Mouse (Mus musculus): ENCODE measurements around the gene Rph3al.

Rph3al gene

DNA sequence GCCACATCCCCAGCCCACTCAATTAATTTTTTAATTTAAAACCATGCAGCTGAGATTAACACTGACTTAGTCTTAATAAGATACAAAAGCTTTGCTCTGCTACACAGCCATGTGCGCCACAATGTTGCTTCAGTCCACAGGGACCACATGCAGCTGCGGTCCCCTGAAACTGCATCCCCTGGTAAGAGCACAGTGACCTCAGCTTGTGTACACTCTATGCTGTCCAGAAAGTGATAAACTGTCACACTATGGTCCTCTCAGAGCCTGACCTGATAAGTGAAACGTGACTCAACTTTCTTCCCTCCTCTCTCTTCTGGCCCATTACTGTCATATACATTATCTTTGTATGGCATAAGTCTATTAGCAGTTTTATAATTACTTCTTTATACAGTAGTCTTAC, 12.2 kb upstream of the Rph3al start:
- no peak for DNase-seq (ENCODE audit: low spot score)

- no peak for DNase-seq (ENCODE audit: low spot score)
These were observed 10.6 kb upstream of the Rph3al start for GRCm38 (mm10) chr11:75948789-75949188.

DNA sequence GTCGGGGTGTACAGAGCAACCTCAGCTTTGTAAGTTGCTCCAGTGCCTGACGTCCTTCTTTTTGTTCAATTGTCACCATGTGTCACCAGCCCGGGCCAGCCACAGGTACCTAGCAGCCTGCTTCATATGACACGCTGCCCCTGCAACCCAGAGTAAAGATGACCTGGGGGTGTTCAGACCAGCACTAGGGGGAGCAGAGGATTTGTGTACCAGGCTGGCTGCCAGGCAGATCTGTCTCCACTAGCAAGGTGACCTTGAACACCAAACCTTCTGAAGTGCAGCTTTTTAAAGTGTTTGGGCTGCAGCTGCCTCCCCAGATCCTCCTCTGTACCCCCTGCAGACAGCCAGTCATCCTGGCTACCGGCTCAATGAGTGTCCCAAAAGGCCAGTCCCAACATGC, 9.0 kb upstream of the Rph3al start:
- no peak for DNase-seq (ENCODE audit: low spot score)

DNA sequence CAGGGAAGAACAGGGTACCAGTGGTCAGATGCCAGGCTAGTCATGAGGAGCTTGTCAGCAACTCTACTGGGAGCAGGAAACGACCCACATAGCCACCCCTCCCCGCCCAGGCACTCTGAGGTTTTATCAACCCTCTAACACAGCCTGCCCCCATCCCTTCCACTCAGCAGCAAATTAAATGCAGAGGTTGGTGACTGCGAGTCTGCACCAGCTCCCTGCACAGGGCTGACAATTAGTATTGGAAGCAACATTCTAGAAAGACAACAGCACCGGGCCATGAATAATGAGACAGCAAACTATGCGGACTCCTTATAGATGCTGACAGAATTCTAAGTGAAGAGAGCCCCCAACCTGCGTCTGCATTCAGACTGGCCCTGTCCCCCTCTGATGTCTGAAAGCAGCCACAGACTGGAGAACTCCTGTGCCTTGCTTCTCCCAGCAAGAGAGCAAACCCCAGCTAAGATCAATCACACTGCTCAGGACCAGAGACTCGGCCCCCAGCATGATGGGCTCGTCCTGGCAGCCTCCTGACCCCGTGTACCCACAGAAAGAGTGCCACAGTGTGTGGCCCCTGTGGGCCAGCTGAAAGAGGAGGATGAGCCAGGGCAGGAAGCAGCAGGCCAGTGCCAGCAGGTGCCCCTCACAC, 7.7 kb upstream of the Rph3al start:
- DNase-seq (ENCODE audit: low spot score), result no peak

- DNase-seq (ENCODE audit: low spot score), result peak; percentile 84
These were observed 808 bp downstream of the Rph3al start for GRCm38 (mm10) chr11:75937370-75937871.

GRCm38 (mm10) chr11:75935819-75936430, 2.3 kb downstream of the Rph3al start:
- peak; percentile 42 for DNase-seq (ENCODE audit: low spot score)

GRCm38 (mm10) chr11:75934425-75934824, 3.8 kb downstream of the Rph3al start:
- DNase-seq (ENCODE audit: low spot score), result no peak

DNA sequence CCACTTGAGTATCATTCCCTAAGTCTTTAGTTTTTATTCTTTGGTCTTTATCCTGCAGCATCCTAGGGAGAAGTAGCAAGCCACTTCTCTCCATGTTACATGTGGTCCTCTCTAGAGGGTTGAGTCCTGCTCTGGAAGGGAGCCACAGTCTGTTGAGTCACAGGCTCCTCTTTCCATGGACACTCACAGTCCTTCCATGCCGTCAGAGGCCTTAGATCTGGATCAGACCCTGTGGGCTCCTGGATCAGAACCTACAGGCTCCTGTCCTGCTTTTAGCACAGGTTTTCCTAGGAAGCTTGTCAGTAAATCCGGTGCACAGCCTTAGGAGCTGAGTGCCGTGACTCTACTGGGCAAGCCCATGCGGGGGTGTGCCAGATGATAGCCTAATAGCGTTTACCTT, 4.9 kb downstream of the Rph3al start:
- DNase-seq (ENCODE audit: low spot score), result no peak

DNA sequence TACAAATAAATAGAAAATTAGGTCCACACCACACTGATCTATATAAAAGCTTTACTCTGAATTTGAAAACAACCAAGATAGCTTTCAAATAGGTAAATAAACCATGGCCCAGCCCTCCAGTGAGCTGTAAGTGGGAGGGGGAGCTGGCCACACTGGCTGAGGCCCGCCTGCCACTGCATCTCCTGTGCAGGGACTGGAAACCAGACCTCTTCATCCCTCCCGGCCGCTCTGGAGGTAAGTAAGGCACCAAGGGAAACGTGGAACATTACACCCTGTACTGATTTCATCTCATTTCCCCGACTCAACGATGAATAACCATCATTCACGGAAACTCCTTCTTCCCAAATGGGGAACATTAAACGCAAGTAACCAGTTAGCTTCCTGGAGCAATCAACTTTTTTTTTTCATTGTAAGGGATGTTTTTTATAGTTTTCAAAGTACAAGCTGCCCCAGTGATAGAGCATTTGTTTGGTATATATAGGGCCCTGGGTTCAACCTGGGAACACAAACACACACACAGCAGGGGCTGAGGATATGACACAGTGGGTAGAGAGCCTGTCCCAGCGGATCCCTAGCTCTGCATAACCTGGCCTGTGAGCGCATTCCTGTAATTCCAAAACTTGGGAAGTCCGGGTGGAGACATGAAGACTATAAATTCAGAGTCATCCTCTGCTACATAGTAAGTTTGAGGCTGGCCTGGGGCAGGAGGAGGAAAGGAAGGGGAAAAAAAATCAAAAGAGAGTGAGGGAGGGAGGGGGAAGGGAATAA, 7.1 kb downstream of the Rph3al start:
- no peak for DNase-seq (ENCODE audit: low spot score)

DNA sequence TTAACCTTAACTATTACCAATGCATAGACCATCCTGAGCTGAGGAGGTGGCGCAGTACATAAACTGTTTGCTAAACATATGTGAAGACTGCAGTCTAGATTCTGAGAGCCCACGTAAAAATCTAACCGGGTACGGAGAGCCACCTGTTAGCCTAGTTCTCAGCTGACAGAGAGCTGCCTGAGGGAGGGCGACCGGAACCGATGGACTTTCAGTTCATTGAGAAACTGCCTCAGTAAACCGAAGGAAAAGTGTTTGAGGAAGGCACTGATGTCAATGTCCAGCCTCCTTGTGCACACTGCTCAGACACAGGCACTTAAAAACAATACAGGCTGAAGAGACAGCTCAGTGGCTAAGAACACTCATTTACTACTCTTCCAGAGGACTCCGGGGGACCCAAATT, 8.0 kb downstream of the Rph3al start:
- DNase-seq (ENCODE audit: low spot score), result no peak

- DNase-seq (ENCODE audit: low spot score), result no peak
These were observed 10.3 kb downstream of the Rph3al start for GRCm38 (mm10) chr11:75927881-75928280.

DNA sequence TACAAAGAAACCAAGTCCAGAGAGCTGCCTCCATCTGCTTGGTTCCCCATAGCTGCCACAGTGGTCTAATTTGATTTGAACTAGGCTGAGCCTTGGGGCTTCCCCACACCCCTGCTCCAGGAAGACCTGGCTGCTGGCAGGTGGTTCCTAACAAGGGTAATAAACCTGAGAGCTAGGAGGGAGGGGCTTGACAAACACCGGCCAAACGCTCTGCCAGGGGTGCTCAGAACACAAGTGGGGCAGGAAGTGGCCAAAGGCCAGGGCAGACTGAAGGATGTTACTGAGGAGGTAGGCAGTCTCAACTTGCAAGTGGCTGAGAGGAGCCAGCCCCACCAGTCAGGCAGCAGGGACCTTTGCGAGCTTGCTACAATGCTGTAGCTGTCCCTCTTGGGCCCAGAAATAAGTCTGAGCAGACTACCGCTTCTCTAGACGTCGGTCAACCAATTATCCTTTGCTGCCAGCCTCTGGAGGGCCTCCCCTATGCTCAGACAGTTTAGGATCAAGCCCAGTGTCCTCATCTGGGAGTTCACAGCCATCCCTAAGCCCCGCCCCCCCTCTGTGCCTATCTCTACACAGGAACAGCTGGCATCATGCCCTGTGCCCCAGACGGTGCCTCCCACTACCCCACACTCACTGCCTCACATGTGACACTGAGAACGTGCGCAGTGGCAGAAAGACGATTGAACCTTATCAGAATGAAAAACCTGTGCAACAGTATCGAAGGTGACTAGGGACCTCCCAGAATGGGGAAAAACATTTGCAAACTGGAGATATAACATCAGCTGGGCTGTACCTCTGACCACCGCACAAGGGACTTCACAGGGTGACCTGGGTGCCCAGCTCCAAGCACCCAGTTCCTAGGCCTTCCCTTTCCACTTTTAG, 11.6 kb downstream of the Rph3al start:
- DNase-seq (ENCODE audit: low spot score), result peak; percentile 42

- DNase-seq (ENCODE audit: low spot score), result no peak
These were observed 12.4 kb downstream of the Rph3al start for GRCm38 (mm10) chr11:75925801-75926200.

DNA sequence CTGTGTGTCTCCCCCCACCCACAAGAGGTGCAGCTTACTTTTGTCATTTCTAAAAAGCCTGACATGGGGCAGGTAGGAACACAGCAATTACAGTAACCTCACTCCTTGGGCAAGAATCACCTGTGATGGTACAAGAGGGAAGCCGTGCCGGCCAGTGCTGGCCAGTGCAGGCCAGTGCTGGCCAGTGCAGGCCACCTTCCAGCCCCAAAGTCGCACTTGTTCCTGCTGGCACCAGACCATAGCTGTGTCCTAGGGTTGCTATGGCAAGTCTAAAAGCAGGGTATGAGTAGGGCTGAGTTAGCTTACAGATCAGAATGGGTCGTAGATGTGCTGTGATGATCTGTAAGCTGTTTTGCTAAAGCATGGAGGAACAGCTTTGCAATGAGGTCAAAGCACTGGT, 15.5 kb downstream of the Rph3al start:
- DNase-seq (ENCODE audit: low spot score), result no peak

- DNase-seq (ENCODE audit: low spot score), result no peak
These were observed 19.1 kb downstream of the Rph3al start for GRCm38 (mm10) chr11:75919139-75919538.

GRCm38 (mm10) chr11:75917340-75917739, 20.9 kb downstream of the Rph3al start:
- DNase-seq (ENCODE audit: low spot score), result no peak

DNA sequence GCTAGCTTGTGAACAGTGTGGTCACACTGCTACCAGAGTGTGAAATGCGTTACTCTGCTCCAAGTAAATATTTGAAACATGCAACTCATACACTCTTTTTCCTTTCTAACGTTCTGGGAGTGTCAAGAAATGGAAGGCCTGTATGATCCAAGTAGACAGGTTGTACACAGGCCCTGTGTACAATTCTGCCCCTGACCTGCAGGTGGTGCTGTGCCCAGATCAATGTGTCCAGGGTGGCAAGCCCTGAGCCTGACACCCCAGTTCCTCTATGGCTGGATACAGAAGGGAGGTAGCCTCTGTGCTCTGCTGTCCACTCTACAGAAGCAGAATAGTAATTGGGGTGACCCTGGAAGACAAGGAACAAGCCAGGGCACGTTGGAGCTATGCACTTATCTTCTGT, 24.3 kb downstream of the Rph3al start:
- DNase-seq (ENCODE audit: low spot score), result no peak

- peak; percentile 35 for DNase-seq (ENCODE audit: low spot score)
These were observed 25.1 kb downstream of the Rph3al start for GRCm38 (mm10) chr11:75912944-75913657.

GRCm38 (mm10) chr11:75911962-75912361, 26.3 kb downstream of the Rph3al start:
- DNase-seq (ENCODE audit: low spot score), result no peak

DNA sequence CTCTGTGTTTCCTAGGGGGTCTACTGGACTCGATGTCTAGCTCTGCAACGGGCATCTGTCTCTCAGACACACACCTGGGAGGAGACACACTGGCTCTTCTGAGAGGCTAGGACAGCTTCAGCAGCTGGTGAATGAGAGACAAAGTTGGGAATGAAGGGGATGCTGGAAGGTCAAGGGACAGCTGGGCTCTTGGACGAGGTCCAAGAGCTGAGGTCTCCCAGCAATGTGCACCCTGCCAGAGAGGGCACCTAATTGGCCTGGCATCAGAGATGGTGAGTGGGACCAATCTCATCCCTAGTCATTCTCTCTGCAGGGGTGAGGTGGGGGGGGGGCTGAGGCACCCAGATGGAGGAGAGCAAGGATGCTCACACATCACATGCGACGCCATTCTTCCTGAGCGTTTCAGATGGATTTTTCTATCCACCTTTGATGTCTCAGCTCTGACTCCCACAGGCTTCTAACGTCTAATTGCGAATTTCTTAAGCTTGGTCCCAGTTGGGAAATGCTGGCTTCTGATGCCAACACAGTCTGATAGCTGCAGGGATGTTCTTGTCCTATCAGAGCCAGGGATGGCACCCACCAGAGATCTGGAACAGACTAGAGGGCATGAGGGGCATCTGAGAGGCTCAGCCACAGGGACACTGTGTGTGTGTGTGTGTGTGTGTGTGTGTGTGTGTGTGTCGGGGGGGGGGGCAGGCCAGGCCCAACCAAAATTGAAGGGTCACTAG, 28.4 kb downstream of the Rph3al start:
- DNase-seq (ENCODE audit: low spot score), result no peak

DNA sequence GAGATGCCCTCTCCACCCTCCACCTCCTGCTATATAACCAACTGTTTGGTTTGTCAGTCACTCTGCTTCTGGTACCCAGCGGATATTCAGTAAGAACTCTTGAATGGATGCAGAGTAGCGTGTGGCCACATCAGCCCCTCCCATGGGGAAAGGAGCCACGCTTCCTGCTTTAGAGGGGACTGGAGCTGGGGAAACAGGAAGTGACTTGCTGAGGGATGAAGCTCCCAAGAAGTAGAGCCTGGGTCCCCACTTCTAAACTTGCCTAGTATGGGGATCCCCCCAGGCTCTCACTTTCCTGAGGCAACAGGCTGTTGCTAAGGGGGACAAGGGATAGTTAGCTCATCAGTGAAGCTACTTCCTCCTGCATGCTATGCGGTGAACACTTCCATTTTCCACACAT, 30.8 kb downstream of the Rph3al start:
- no peak for DNase-seq (ENCODE audit: low spot score)
